Mouse (Mus musculus) Muller cell, postnatal 12 days (primary cell): ENCODE data around the gene Pop5.

ENCODE experiments used
- DNase-seq: peaks from one replicate; pipeline ENCODE4 v3.0.0-alpha.2; 2015; ENCODE audit errors: inconsistent ontology term

Pop5 gene

DNA sequence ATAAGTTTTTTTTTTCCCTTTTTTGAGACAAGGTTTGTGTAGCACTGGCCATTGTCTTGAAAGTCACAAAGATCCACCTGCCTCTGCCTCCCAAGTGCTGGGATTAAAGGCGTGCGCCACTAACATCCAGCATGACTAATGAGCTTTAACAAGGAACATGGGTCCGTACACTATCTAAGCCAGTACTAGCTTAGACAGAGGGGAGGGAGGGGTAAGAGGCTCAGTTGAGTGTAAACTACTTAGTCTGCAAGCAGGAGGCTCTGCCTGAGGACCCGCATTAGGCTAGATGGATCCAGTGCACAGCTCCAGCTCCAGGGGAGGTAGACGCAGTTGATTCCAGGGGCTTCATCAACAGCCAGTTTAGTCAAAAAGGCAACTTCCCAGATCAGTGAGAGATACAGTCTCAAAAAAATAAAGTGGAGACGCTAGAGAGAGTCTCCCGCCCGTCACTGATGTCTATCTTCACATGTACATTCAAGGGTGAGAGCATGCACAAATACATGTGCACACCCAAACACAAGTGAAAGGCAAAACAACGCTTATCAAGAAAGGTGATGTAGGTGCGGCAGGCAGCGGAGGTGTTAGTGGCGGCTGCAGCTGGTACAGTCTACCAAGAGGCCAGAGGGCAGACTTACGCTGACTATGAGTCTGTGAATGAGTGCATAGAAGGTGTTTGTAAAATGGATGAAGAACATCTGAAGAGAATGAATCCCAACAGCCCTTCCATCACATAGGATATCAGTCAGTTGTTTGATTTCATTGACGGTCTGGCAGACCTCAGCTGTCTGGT lies 27.1 kb downstream of the Pop5 start:
- no peak for DNase-seq

DNA sequence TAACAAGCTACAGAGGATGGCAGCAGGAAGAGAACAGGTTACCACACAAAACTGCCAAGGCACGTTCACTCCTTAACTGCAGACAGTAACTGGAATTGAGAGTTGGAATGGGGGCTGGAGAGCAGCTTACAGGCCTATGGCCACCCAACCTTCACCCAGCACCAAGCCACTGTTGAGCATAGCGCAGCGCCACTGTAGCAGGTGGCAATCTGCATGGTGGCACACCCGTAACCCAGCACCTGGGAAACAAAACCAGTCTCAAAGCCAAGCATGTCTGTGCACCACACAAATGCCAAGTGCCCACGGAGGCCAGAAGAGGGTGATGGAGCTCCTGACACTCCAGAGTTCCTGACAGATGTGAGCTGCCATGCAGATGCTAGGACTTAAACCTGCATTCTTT lies 30.7 kb downstream of the Pop5 start:
- DNase-seq = no peak

- no peak for DNase-seq
These were observed 31.3 kb downstream of the Pop5 start for GRCm38 (mm10) chr5:115266787-115267468.

DNA sequence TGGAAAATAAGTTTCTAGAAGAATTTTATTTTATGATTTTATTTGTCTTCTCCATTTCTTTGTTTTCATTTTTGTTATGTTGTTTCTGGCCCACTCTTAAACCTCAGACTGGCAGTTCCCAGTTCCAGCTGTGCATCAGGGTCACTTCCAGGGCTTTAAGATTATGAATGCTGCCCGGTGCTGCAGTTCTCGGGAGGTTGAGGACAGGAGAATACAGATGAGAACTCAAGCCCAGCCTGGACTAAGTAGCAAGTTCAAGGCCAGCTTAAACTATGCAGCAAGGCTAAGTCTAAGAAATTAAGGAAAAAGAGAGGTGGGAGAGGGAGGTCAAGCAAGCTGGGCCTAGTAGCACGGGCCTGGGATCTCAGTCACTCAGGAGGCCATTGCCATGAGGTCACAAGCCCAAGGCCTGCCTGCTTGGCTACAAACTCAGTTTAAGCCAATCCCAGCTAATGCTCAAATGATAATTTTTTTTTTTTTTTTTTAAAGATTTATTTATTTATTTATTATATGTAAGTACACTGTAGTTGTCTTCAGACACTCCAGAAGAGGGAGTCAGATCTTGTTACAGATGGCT lies 31.9 kb downstream of the Pop5 start:
- no peak for DNase-seq

DNA sequence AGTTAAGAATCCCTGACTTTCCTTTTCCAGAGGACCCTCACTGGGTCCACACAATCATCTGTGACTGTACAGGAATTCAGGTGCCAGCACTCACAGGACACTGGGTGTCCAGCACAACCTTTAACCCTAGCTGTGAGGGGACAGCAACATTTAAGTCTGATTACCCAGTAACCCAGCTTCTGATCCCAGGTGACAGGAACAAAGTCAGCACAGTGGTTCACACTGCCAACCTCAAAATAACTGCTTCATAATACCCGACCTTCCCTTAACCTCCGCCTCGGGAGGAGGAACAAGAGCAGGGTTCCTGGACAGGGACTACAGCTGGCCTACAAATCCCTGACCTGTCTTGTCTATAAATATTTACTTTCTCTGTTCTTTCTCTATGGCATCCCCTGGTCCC lies 32.6 kb downstream of the Pop5 start:
- DNase-seq = no peak

- no peak for DNase-seq
These were observed 34.3 kb downstream of the Pop5 start for GRCm38 (mm10) chr5:115269969-115270368.

GRCm38 (mm10) chr5:115271931-115272811 lies 36.5 kb downstream of the Pop5 start:
- DNase-seq = peak; percentile 61

- peak; percentile 95 for DNase-seq
These were observed 37.3 kb downstream of the Pop5 start, which contains the start of gene Rnf10 for GRCm38 (mm10) chr5:115272812-115273548. Gene Rnf10, minus strand, starts transcription at chr5:115272898.

- no peak for DNase-seq
These were observed 38.0 kb downstream of the Pop5 start for GRCm38 (mm10) chr5:115273549-115274135.

DNA sequence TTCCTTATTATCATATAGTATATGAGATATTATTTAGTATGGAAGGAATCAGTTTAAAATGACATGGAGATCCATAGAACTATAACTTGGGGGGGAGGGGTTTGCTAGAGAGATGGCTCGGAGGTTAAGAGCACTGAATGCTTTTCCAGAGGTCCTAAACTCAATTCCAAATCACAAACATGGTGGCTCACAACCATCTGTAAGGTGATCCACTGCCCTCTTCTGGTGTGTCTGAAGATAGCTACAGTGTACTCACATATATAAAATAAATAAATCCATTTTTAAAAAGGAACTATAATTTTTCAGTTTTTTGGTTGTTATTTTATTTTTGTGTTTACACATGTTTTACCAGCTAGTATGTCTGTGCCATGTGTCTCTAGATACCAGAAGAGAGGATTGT lies 38.7 kb downstream of the Pop5 start:
- DNase-seq = no peak

DNA sequence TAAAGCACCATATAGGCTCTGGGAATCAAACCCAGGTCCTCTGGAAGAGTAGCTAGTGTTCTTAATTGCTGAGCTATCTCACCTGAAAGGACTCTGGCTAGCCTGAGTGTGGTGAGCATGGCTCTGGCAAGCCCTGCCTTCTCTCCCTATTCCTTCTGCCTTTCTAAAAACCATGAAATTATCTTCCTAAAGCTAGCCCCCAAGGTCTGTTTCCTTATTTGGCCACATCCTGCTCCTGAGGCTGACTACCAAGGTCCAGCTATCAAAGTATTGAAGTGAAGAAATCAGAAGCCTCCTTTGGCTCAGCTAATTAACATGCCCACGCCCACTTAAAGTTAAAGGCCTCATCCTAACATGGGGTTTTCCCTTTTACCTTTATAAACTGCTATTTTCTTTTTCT lies 39.1 kb downstream of the Pop5 start:
- no peak for DNase-seq

- DNase-seq = no peak
These were observed 40.4 kb downstream of the Pop5 start for GRCm38 (mm10) chr5:115275998-115276397.

DNA sequence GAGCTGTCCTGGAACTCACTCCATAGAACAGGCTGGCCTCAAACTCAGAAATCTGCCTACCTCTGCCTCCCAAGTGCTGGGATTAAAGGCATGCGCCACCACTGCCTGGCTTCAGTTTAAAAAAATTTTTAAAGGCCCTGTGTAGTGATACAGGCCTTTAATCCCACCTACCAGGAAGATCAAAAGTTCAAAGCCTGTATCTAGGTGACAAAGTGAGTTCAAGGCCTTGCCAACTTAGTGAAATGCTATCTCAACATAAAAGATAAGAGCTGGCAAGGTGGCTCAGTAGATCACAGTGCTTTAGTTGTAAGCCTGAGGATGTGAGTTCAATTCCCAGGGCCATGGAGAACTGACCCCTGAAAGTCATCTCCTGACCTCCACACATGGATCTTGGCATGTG lies 42.4 kb downstream of the Pop5 start:
- no peak for DNase-seq

- no peak for DNase-seq
These were observed 43.1 kb downstream of the Pop5 start for GRCm38 (mm10) chr5:115278785-115279184.

GRCm38 (mm10) chr5:115279226-115280049 lies 43.8 kb downstream of the Pop5 start, which contains the start of gene Coq5:
Gene Coq5, plus strand, starts transcription at chr5:115279666.
- DNase-seq = peak; percentile 88

DNA sequence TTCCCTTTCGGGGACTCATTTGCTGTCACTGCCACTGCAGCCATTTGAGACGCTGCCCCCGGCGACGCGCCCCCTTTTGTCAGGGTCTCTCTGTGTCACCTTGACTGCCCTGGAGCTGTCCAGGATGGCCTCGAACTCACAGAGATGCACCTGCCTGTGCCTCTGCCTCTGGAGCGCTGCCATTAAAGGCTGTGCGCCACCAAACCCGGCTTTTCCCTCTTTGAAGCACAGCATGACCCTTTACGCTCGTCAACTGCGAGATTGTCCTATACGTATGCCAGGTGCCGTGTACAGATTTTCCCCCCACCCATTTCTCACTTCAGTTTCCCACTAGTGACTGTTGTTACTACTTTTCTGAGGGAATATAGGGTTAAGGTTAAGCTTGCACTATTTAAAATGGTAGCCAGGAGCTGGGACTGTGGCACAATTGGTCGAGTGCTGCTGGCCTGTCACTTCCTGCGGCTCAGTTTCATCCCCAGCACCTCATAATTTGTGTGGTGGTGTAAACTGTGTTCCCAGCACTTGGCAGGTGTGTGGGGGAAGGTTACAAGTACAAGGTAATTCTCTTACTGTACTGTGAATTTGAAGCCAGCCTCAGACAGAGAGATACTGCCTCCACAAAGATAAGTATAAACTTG lies 44.5 kb downstream of the Pop5 start:
- no peak for DNase-seq

- DNase-seq = no peak
These were observed 49.1 kb downstream of the Pop5 start for GRCm38 (mm10) chr5:115284735-115285134.

DNA sequence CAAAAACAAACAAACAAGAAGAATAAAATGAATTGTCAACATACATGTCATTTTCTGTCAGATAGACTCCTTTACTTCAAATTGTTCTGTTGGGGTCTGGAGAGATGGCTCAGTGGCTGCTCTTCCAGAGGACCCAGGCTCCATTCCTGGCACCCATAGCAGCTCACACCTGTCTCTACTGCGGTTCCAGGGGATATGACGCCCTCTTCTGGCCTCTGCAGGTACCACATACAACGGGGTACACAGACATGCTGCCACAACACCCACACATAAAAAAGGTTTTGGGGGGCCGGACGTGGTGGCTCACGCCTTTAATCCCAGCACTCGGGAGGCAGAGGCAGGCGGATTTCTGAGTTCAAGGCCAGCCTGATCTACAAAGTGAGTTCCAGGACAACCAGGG lies 58.5 kb downstream of the Pop5 start:
- no peak for DNase-seq
